Mouse (Mus musculus): ENCODE data around the gene A430078G23Rik.

- TF ChIP-seq EP300 (optimal IDR thresholded peaks at IDR 0.05) (no peak), CTCF (IDR thresholded peaks at IDR 0.05; ENCODE audit: low read depth) (no peak)
These were observed 76.8 kb downstream of the A430078G23Rik start for GRCm38 (mm10) chr8:3429966-3430365.

All from stomach, postnatal 0 days (tissue).